Mouse (Mus musculus) lung, postnatal 0 days (tissue): Measurements from ENCODE around the gene Trio.

Experiments used
- CTCF ChIP-seq: IDR thresholded peaks from 2 replicates; pipeline ENCODE4 v1.5.1; 2016; ENCODE audit warnings: antibody characterized with exemption, mild to moderate bottlenecking
- EP300 ChIP-seq: IDR thresholded peaks from 2 replicates; pipeline ENCODE4 v1.6.1; 2016; ENCODE audit warnings: antibody characterized with exemption, mild to moderate bottlenecking, control low read depth

GRCm38 (mm10) chr15:27940032-27940431, 85.6 kb downstream of the Trio start:
- TF ChIP-seq CTCF (no peak), EP300 (no peak)
